Mouse (Mus musculus) left cerebral cortex, adult 2 months (tissue): ENCODE measurements at regions not wholly inside any gene's neighbourhood (a gene's known extent, or its start where the extent isn't known, plus 50 kb on each side); places are given as distances from the start of the nearest gene placed in this dataset.

Experiments
- DNase-seq, 2 experiments: peaks; one replicate each; pipeline ENCODE4 v3.0.0; 2021 to 2022; ENCODE audit warnings: low spot score in 2 of 2, mixed read lengths in 1 of 2; ENCODE audit errors: extremely low spot score in 1 of 2
- H3K27ac ChIP-seq: fragments of 200-600 bp; 2 replicates; pipeline ENCODE4 v1.8.1; 2022
- H3K4me3 ChIP-seq: fragments of 200-600 bp; 2 replicates; pipeline ENCODE4 v1.8.1; 2022
- CTCF ChIP-seq: fragments of 200-600 bp; IDR thresholded peaks from 2 replicates; pipeline ENCODE4 v1.8.1; 2022; ENCODE audit warnings: antibody characterized with exemption, mild to moderate bottlenecking, moderate library complexity
- intact Hi-C: fragments of 180-260 bp; cut with DNase I; formaldehyde crosslinking; loops from one replicate; pipeline ENCODE4 v1.15.1; 2025

GRCm38 (mm10) chr6:50938879-50939278 lies 284.6 kb upstream of the Npvf start:
- DNase-seq = no peak
- intact Hi-C loops = loop anchor here (1.0 kb wide), 1 partner anchor 229 kb away; no protein-coding TSS in a partner anchor
- H3K27ac ChIP-seq = no peak overlapping the region

GRCm38 (mm10) chr6:50939440-50939839 lies 285.2 kb upstream of the Npvf start:
- no peak overlapping the region for H3K27ac ChIP-seq
- intact Hi-C loops = no loop called here
- TF ChIP-seq CTCF = peak; percentile 13
- H3K4me3 ChIP-seq = no peak overlapping the region
- no peak for DNase-seq

More at GRCm38 (mm10) chr6:50938879-50939278, 284.6 kb upstream of the Npvf start:
- TF ChIP-seq CTCF = peak; percentile 70
- H3K4me3 ChIP-seq = no peak overlapping the region

GRCm38 (mm10) chr6:50940118-50940517 lies 285.9 kb upstream of the Npvf start:
- intact Hi-C loops = no loop called here
- DNase-seq = no peak
- Histone ChIP-seq H3K4me3 (no peak overlapping the region), H3K27ac (no peak overlapping the region)
- peak; percentile 36 for TF ChIP-seq CTCF

GRCm38 (mm10) chr6:50940641-50941398 lies 286.6 kb upstream of the Npvf start:
- Histone ChIP-seq H3K27ac (no peak overlapping the region), H3K4me3 (no peak overlapping the region)
- intact Hi-C loops = no loop called here
- DNase-seq = no peak
- TF ChIP-seq CTCF = no peak

- H3K27ac ChIP-seq = no peak overlapping the region
- TF ChIP-seq CTCF = no peak
- H3K4me3 ChIP-seq = no peak overlapping the region
- intact Hi-C loops = no loop called here
- DNase-seq = no peak
Observed at GRCm38 (mm10) chr6:50942696-50943095, 288.5 kb upstream of the Npvf start.

GRCm38 (mm10) chr6:50948061-50948460 lies 293.8 kb upstream of the Npvf start:
- Histone ChIP-seq H3K27ac (no peak overlapping the region), H3K4me3 (no peak overlapping the region)
- no peak for DNase-seq
- intact Hi-C loops = no loop called here
- TF ChIP-seq CTCF = no peak

GRCm38 (mm10) chr6:50949361-50949760 lies 295.1 kb upstream of the Npvf start:
- DNase-seq = no peak

GRCm38 (mm10) chr6:50949883-50950583 lies 295.8 kb upstream of the Npvf start:
- Histone ChIP-seq H3K27ac (no peak overlapping the region), H3K4me3 (no peak overlapping the region)
- no peak for DNase-seq
- TF ChIP-seq CTCF = no peak
- intact Hi-C loops = no loop called here

More at GRCm38 (mm10) chr6:50949361-50949760, 295.1 kb upstream of the Npvf start:
- intact Hi-C loops = no loop called here
- TF ChIP-seq CTCF = no peak
- H3K27ac ChIP-seq = no peak overlapping the region
- no peak overlapping the region for H3K4me3 ChIP-seq

- H3K4me3 ChIP-seq = no peak overlapping the region
- H3K27ac ChIP-seq = no peak overlapping the region
- intact Hi-C loops = no loop called here
- DNase-seq = no peak
- no peak for TF ChIP-seq CTCF
Observed at GRCm38 (mm10) chr6:50957328-50957900, 303.2 kb upstream of the Npvf start.

GRCm38 (mm10) chr6:50960341-50960740 lies 306.1 kb upstream of the Npvf start:
- Histone ChIP-seq H3K27ac (no peak overlapping the region), H3K4me3 (no peak overlapping the region)
- DNase-seq = no peak
- intact Hi-C loops = no loop called here
- no peak for TF ChIP-seq CTCF

GRCm38 (mm10) chr6:50961592-50961991 lies 307.4 kb upstream of the Npvf start:
- no peak for DNase-seq
- intact Hi-C loops = no loop called here
- TF ChIP-seq CTCF = no peak
- no peak overlapping the region for H3K4me3 ChIP-seq
- H3K27ac ChIP-seq = no peak overlapping the region

GRCm38 (mm10) chr6:50968546-50968945 lies 314.3 kb upstream of the Npvf start:
- Histone ChIP-seq H3K27ac (no peak overlapping the region), H3K4me3 (no peak overlapping the region)
- no peak for TF ChIP-seq CTCF
- intact Hi-C loops = no loop called here
- no peak for DNase-seq
